In genomic region chr5:136076284-136076683, GRCm38 (mm10) we compare ENCODE assay signal across 13 mouse cellular contexts. TPM values are rescaled to one million over a fixed set of nuclear protein-coding genes. Genes with fewer than 3 reads are reported as not detected.
DNase-seq lines count a peak whose midpoint lies in the region; ATAC-seq lines count a peak whose summit lies in the region.
"Had no signal": no experiment of that assay in that cellular context is flagged by ENCODE, and none has a peak within 500 bp of the region (broad histone marks: within the 10 kb centered on the region; RNA-seq: fewer than 3 reads in every experiment).

No protein-coding gene starts in this region.

- peak; percentile 62 for DNase-seq in forebrain, embryonic 14.5 days (ENCODE audit: low spot score)
- no peak for DNase-seq in forebrain, embryonic 10.5 days (ENCODE audit: extremely low spot score, low spot score)
- DNase-seq in layer of hippocampus, postnatal 10 days (ENCODE audit: low spot score in 2 of 2) = peak; percentile 22 to 28
- DNase-seq in layer of hippocampus, adult 11-12 months (ENCODE audit: low spot score) = no peak
- DNase-seq in ES-CJ7 (ENCODE audit: low read depth, low spot score) = peak; percentile 52
- DNase-seq in intestine, embryonic 14.5 days (ENCODE audit: low spot score) = peak; percentile 71
- no peak for DNase-seq in frontal cortex, postnatal 14 days (ENCODE audit: low spot score in 2 of 2)
- DNase-seq in c-Kit-positive CD71-positive TER-119-positive erythroid progenitor cells, embryonic 14.5 days (ENCODE audit: low spot score) = no peak
- DNase-seq: B cell, adult 2 months; lung, adult 2 months had no signal

- ATAC-seq in forebrain, embryonic 14.5 days = 0 out of 2 replicates have a peak, but pooled peaks have one; percentile 4
- ATAC-seq in intestine, embryonic 14.5 days (replicated peaks; ENCODE audit: low FRiP score, low TSS enrichment, low read depth) = no peak
- ATAC-seq: midbrain, embryonic 16.5 days had no signal

- H3K27me3 ChIP-seq in forebrain, embryonic 14.5 days (replicated peaks; ENCODE audit: control insufficient read depth, insufficient read depth, low read length) = no peaks in the 10 kb centered on the region
- no peaks in the 10 kb centered on the region for H3K27me3 ChIP-seq in forebrain, embryonic 10.5 days (ENCODE audit: poor library complexity, severe bottlenecking)
- no peaks in the 10 kb centered on the region for H3K27me3 ChIP-seq in intestine, embryonic 14.5 days (replicated peaks; ENCODE audit: control insufficient read depth, insufficient read depth, low read length)

- no peaks in the 10 kb centered on the region for H3K9me3 ChIP-seq in forebrain, embryonic 14.5 days (replicated peaks; ENCODE audit: control insufficient read depth, low read length)
- H3K9me3 ChIP-seq in forebrain, embryonic 10.5 days = no peaks in the 10 kb centered on the region
- no peaks in the 10 kb centered on the region for H3K9me3 ChIP-seq in intestine, embryonic 14.5 days (ENCODE audit: control insufficient read depth, low read length)

- H3K4me2 ChIP-seq in forebrain, embryonic 14.5 days (ENCODE audit: low read length) = no peak overlapping the region
- no peak overlapping the region for H3K4me2 ChIP-seq in intestine, embryonic 14.5 days (ENCODE audit: low read length)
- H3K4me2 ChIP-seq: hindbrain, embryonic 14.5 days had no signal

- H3K4me3 ChIP-seq in forebrain, embryonic 14.5 days (ENCODE audit: low read depth, low read length) = no peak overlapping the region
- H3K4me3 ChIP-seq in forebrain, embryonic 10.5 days = no peak overlapping the region
- no peak overlapping the region for H3K4me3 ChIP-seq in intestine, embryonic 14.5 days (ENCODE audit: low read depth, low read length)

- no peak overlapping the region for H3K27ac ChIP-seq in forebrain, embryonic 14.5 days (ENCODE audit: low read depth, low read length)
- no peak overlapping the region for H3K27ac ChIP-seq in forebrain, embryonic 10.5 days
- H3K27ac ChIP-seq in intestine, embryonic 14.5 days (ENCODE audit: low read depth) = no peak overlapping the region
- H3K27ac ChIP-seq: hindbrain, embryonic 14.5 days had no signal

- H3K36me3 ChIP-seq in forebrain, embryonic 14.5 days (ENCODE audit: control insufficient read depth, insufficient read depth, low read length) = no peaks in the 10 kb centered on the region
- H3K36me3 ChIP-seq in forebrain, embryonic 10.5 days (replicated peaks) = no peaks in the 10 kb centered on the region
- H3K36me3 ChIP-seq in intestine, embryonic 14.5 days (ENCODE audit: control insufficient read depth, insufficient read depth, low read length) = no peaks in the 10 kb centered on the region

- WGBS in forebrain, embryonic 14.5 days = 32% methylated on average over 7 of the region's 7 CpGs
- 72% methylated on average over 7 of the region's 7 CpGs for WGBS in forebrain, embryonic 10.5 days
- WGBS in intestine, embryonic 14.5 days = 28% methylated on average over 7 of the region's 7 CpGs

- peaks cover 2% of the 10 kb centered on the region; the same call in 1 of the 2 replicates for H3K4me1 ChIP-seq in forebrain, embryonic 14.5 days (ENCODE audit: control insufficient read depth, insufficient read depth, low read length)
- H3K4me1 ChIP-seq in forebrain, embryonic 10.5 days = no peaks in the 10 kb centered on the region
- H3K4me1 ChIP-seq in intestine, embryonic 14.5 days (replicated peaks; ENCODE audit: control insufficient read depth, insufficient read depth, low read length) = 0 out of 2 replicates have a peak, but pooled peaks cover 9% of the 10 kb centered on the region

- no peak overlapping the region for H3K9ac ChIP-seq in forebrain, embryonic 14.5 days (ENCODE audit: low read length)
- no peak overlapping the region for H3K9ac ChIP-seq in intestine, embryonic 14.5 days (ENCODE audit: low read length)
- H3K9ac ChIP-seq: hindbrain, embryonic 14.5 days had no signal

RNA-seq across cellular contexts. Expression of gene Rasa4, which starts 7.4 kb away (rescaled TPM):
- 4.9 and 6.7 TPM in 2 replicates for polyA plus RNA-seq in forebrain, embryonic 14.5 days (2014; fragmentation: Nextera tagmentation; extraction: Ambion mirVana)
- polyA plus RNA-seq in forebrain, embryonic 10.5 days (2016; fragmentation: Nextera tagmentation; extraction: Ambion mirVana) = 3.8 and 5.1 TPM in 2 replicates
- 1 to 10 TPM; 4.3 to 8.5 TPM for total RNA-seq in layer of hippocampus, postnatal 10 days (2021)
- polyA plus RNA-seq in intestine, embryonic 14.5 days (2014; fragmentation: Nextera tagmentation; extraction: Ambion mirVana) = 22.6 and 26.1 TPM in 2 replicates

RNA-seq across cellular contexts. Expression of gene Upk3bl, which starts 22.0 kb away (rescaled TPM):
- polyA plus RNA-seq in forebrain, embryonic 14.5 days (2014; fragmentation: Nextera tagmentation; extraction: Ambion mirVana) = not detected in 2 replicates
- 1.5 and 1.7 TPM in 2 replicates for polyA plus RNA-seq in forebrain, embryonic 10.5 days (2016; fragmentation: Nextera tagmentation; extraction: Ambion mirVana)
- not detected for total RNA-seq in layer of hippocampus, postnatal 10 days (2021)
- polyA plus RNA-seq in intestine, embryonic 14.5 days (2014; fragmentation: Nextera tagmentation; extraction: Ambion mirVana) = 0.41 and 1.6 TPM in 2 replicates
- total RNA-seq: left cerebral cortex, postnatal 10 days had no signal
- polyA plus RNA-seq: hindbrain, embryonic 14.5 days; midbrain, embryonic 16.5 days had no signal

RNA-seq across cellular contexts. Expression of gene Upk3b, which starts 38.0 kb away (rescaled TPM):
- not detected in 2 replicates for polyA plus RNA-seq in forebrain, embryonic 14.5 days (2014; fragmentation: Nextera tagmentation; extraction: Ambion mirVana)
- polyA plus RNA-seq in forebrain, embryonic 10.5 days (2016; fragmentation: Nextera tagmentation; extraction: Ambion mirVana) = 0.09 TPM in 1 of 2 replicates, not detected in the other
- total RNA-seq in layer of hippocampus, postnatal 10 days (2021) = not detected
- polyA plus RNA-seq in intestine, embryonic 14.5 days (2014; fragmentation: Nextera tagmentation; extraction: Ambion mirVana) = 52.1 and 53.5 TPM in 2 replicates
- total RNA-seq: left cerebral cortex, postnatal 10 days had no signal
- polyA plus RNA-seq: hindbrain, embryonic 14.5 days had no signal

RNA-seq across cellular contexts. Expression of gene Polr2j, which starts 40.1 kb away (rescaled TPM):
- polyA plus RNA-seq in forebrain, embryonic 14.5 days (2014; fragmentation: Nextera tagmentation; extraction: Ambion mirVana) = 255 and 310 TPM in 2 replicates
- 299 and 302 TPM in 2 replicates for polyA plus RNA-seq in forebrain, embryonic 10.5 days (2016; fragmentation: Nextera tagmentation; extraction: Ambion mirVana)
- total RNA-seq in layer of hippocampus, postnatal 10 days (2021) = 10 to 100 TPM; 63.5 to 92.7 TPM
- polyA plus RNA-seq in intestine, embryonic 14.5 days (2014; fragmentation: Nextera tagmentation; extraction: Ambion mirVana) = 269 and 270 TPM in 2 replicates

RNA-seq across cellular contexts. Expression of gene Lrwd1, which starts 59.6 kb away (rescaled TPM):
- 33.2 and 35.8 TPM in 2 replicates for polyA plus RNA-seq in forebrain, embryonic 14.5 days (2014; fragmentation: Nextera tagmentation; extraction: Ambion mirVana)
- 64.3 and 64.8 TPM in 2 replicates for polyA plus RNA-seq in forebrain, embryonic 10.5 days (2016; fragmentation: Nextera tagmentation; extraction: Ambion mirVana)
- total RNA-seq in layer of hippocampus, postnatal 10 days (2021) = 10 to 100 TPM; 15.9 to 16.5 TPM
- 30.6 and 33.7 TPM in 2 replicates for polyA plus RNA-seq in intestine, embryonic 14.5 days (2014; fragmentation: Nextera tagmentation; extraction: Ambion mirVana)

Comparison
In these comparisons a context has a peak if more than half of its experiments do, and no peak if none do; other contexts are left out.
1. DNase-seq: peak in forebrain, embryonic 14.5 days (single experiment), layer of hippocampus, postnatal 10 days (2 of 2), ES-CJ7 (single experiment) and intestine, embryonic 14.5 days (single experiment); none in forebrain, embryonic 10.5 days (single experiment), layer of hippocampus, adult 11-12 months (single experiment), frontal cortex, postnatal 14 days (0 of 2) and c-Kit-positive CD71-positive TER-119-positive erythroid progenitor cells, embryonic 14.5 days (single experiment).
2. RNA of gene Upk3b, which starts 38.0 kb away (polyA plus RNA-seq): 52.1 to 53.5 TPM in intestine, embryonic 14.5 days; 0.09 TPM in forebrain, embryonic 10.5 days and not detected in forebrain, embryonic 14.5 days; every median in the first group is over 10 times any median in the second.